Mouse (Mus musculus) spleen, postnatal 14 days (tissue): ENCODE measurements at regions not wholly inside any gene's neighbourhood (a gene's known extent, or its start where the extent isn't known, plus 50 kb on each side); places are given as distances from the start of the nearest gene placed in this dataset.

Experiments used
- DNase-seq, 2 experiments: peaks; one replicate each; pipeline ENCODE4 v3.0.0; 2021 to 2022; ENCODE audit warnings: low spot score in 2 of 2

DNA sequence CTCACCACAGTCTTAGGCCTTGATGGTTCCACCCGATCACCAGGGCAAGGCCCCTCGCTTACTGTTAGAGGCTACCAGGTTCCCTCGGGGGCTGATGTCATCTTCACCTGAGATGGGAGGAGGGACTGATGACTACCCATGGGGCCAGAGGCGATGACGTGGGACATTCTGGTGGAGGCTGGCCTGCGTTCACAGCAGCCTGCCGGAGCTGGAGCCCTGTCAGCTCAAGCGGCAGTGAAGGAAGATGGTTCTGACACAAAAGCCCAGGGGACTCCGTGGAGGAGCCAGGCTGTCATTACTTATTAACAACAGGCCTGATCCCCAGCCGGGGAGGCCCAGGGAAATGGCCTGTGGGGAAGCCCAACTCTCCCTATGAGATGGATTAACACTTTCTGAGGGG lies 121.3 kb upstream of the Atp6ap2 start:
- DNase-seq: no peak

DNA sequence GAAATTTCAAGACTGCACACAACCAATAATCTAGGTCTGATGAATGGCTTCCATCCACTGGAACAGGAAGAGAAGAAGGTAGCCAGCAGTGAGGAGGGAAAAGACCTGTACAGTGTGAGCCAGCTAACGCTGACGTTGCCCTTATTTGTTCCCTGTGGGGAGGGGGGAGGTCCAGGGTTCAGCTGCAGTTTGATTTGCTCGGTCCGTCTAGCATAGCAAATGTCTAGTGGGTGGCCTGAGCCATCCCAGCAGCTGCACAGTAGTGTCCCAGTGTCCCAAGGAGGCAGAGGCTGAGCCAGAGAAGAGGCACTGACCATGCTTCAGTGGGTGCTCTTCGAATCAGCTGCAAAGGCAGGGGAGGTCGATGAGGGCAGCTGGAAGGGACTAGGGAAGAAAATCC lies 120.7 kb upstream of the Atp6ap2 start:
- no peak for DNase-seq

GRCm38 (mm10) chrX:12467528-12468179 lies 119.9 kb upstream of the Atp6ap2 start:
- DNase-seq: no peak

DNA sequence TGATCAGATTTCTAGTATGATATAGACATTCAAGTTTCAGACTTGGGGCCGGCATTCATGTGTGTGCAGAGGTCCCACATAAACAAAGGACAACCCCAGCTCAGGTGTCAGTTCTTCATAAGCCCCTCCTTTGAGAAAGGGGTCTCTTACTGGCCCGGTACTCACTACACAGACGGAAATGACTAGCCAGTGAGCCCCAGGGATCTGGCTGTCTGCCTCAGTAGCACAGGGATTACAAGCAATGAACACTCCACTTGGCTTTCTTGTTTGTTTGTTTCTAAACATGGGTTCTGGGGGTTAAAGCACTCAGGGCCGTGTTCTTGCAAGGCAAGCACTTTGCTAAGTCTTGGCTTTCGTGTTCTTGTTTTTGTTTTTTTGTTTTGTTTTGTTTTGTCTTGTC lies 115.3 kb upstream of the Atp6ap2 start:
- DNase-seq: no peak

DNA sequence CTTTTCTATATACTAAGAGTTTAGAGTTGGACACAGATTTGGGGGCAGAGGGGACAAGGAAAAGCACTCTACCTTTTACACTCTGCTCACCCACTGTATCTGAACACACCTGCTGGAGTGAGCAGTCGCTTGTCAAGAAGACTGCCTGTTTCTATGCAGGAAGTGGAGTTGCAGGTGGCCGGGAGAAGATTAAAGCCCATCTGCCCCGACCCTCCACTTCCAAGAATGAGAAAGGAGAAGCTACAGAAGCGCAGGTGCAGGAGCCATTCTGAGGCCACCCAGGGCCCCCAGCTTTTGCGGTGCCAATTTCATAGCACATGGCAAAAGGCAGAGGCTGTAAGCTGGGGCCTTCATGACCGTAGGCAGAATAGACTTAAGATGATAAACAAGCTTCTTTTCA lies 108.4 kb upstream of the Atp6ap2 start:
- DNase-seq: no peak

GRCm38 (mm10) chrX:12490957-12491356 lies 96.6 kb upstream of the Atp6ap2 start:
- no peak for DNase-seq

DNA sequence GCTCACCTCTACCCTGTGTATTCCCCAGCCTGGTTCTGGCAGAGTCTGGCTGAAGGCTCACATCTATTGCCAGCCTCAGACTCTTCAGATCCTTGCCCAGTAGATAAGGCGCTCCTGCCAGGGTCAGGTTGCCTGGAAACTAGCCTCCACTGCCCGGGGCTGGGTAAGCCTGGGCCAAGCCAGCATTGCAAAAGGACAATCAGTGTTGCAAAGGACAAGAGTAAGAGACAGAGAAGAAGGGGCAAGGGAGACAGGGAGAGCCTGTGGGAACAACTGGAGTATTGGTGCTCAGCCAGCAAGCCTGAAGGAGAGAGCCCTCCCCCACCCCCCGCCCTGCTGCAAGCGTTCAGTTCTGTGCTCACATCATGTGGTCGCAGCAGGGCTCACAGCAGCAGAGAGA lies 94.4 kb upstream of the Atp6ap2 start:
- DNase-seq: no peak

DNA sequence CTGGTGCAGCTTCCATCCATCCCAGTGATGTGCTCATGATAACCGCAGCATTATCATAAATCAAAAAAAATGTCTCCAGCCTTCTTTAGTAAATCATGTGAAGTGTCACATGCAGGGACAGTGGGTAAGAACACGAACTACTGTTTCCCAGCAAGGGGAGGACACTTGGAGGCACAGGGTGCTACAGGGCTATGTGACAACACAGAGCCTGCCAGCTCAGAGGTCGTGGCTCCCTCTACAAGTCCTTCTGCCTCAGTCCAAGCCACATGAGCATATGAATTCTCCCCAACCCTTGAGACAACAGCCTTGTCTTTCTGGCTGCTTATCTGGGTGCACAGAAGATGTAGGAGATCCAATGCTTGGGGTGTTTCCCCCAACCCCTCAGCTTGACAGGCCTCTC lies 93.7 kb upstream of the Atp6ap2 start:
- no peak for DNase-seq

DNA sequence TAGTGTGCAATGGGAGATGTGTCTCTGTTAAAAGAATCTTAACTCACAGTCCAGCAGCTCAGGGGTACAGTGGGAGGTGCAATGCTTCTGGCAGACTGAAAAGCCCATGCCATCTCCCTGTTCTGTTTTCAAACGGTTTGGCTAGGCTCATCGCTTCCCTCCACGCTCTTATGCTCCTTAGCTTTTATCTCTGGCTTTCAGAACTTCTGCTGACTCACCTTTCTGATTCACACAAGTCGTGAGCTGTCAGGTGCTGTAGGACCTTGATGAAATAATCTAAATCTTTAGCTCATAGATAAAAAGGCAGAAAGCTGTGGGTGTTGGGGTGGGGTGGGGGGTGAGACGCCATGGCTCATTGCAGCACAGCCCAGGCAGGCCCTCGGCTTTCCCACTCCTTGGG lies 93.1 kb upstream of the Atp6ap2 start:
- no peak for DNase-seq

GRCm38 (mm10) chrX:12500601-12501000 lies 87.0 kb upstream of the Atp6ap2 start:
- DNase-seq: no peak

- no peak for DNase-seq
Observed at GRCm38 (mm10) chrX:12502364-12502763, 85.2 kb upstream of the Atp6ap2 start.

- DNase-seq: no peak
Observed at GRCm38 (mm10) chrX:12503581-12503980, 84.0 kb upstream of the Atp6ap2 start.

- no peak for DNase-seq
Observed at GRCm38 (mm10) chrX:12511119-12511518, 76.5 kb upstream of the Atp6ap2 start.

DNA sequence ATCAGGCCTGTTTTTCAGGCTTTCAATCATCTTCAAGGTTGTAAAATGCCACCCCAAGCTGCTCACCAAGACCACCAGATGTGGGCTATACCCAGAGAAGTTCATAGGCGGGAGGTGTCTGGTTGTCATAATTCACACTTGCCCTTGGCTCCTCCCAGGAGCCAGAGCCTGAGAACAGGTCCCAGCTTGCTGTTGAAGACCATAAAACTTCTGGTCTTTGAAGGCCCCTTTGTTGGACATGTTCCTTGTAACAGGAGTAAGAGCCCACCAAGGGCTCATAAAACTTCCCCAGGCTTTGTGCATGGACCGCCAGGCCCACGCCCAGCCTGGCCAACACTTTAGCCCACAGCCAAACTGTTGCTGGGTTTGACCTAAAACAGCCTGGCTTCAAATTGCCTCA lies 62.6 kb upstream of the Atp6ap2 start:
- DNase-seq: no peak

GRCm38 (mm10) chrX:12530406-12531311 lies 56.9 kb upstream of the Atp6ap2 start:
- no peak for DNase-seq
